Mouse (Mus musculus) cortical plate, adult 2 months (tissue): Measurements from ENCODE around the gene Dglucy. TPM values are rescaled to one million over a fixed set of nuclear protein-coding genes. Genes with fewer than 3 reads are reported as not detected.

ENCODE experiments used
- H3K27ac ChIP-seq: fragments of 200-500 bp; 2 replicates; pipeline ENCODE4 v1.5.1; 2012; ENCODE audit warnings: low read length, control low read depth, inconsistent platforms; ENCODE audit not compliant: insufficient read depth
- H3K4me1 ChIP-seq: fragments of 200-500 bp; 2 replicates; pipeline ENCODE4 v1.6.1; 2011; ENCODE audit warnings: low read length; ENCODE audit not compliant: control insufficient read depth, insufficient read depth
- H3K4me3 ChIP-seq: fragments of 200-500 bp; 2 replicates; pipeline ENCODE4 v1.5.1; 2011; ENCODE audit warnings: mild to moderate bottlenecking, low read length, control low read depth; ENCODE audit not compliant: insufficient read depth
- CTCF ChIP-seq: fragments of 200-500 bp; IDR thresholded peaks from 2 replicates; pipeline ENCODE4 v1.5.1; 2011; ENCODE audit warnings: mild to moderate bottlenecking, control low read depth, low read length; ENCODE audit not compliant: insufficient read depth; ENCODE audit errors: extremely low read depth
- POLR2A ChIP-seq: fragments of 200-500 bp; IDR thresholded peaks from 2 replicates; pipeline ENCODE4 v1.6.1; 2011; ENCODE audit warnings: mild to moderate bottlenecking, low read length, control low read depth; ENCODE audit not compliant: insufficient read depth; ENCODE audit errors: extremely low read depth
- polyA plus RNA-seq: library from polyadenylated mRNA; depleted of rRNA; stranded (reverse); fragments of >200 nt; gene quantifications from 2 replicates; pipeline ENCODE4 v1.2.3, GENCODE M21; 2012

Dglucy gene
- polyA plus RNA-seq, 1 experiment, result 8.0 TPM

- Histone ChIP-seq H3K4me1 (peaks cover 7% of the 10 kb centered on the region), H3K27ac (no peak overlapping the region), H3K4me3 (no peak overlapping the region)
- TF ChIP-seq CTCF, result no peak
- no peak for TF ChIP-seq POLR2A
Measured at GRCm38 (mm10) chr12:100871841-100872240, 93.0 kb downstream of the Dglucy start.

GRCm38 (mm10) chr12:100873612-100874011 lies 94.8 kb downstream of the Dglucy start:
- Histone ChIP-seq H3K27ac (no peak overlapping the region), H3K4me3 (no peak overlapping the region), H3K4me1 (peaks cover 2% of the 10 kb centered on the region; the same call in 1 of the 2 replicates)
- TF ChIP-seq POLR2A, result no peak
- TF ChIP-seq CTCF, result no peak

- TF ChIP-seq POLR2A, result no peak
- no peak overlapping the region for H3K4me3 ChIP-seq
- peaks cover 2% of the 10 kb centered on the region; the same call in 1 of the 2 replicates for H3K4me1 ChIP-seq
- no peak overlapping the region for H3K27ac ChIP-seq
Measured at GRCm38 (mm10) chr12:100875553-100875952, 96.7 kb downstream of the Dglucy start.

- Histone ChIP-seq H3K4me1 (peaks cover 2% of the 10 kb centered on the region; the same call in 1 of the 2 replicates), H3K4me3 (no peak overlapping the region), H3K27ac (no peak overlapping the region)
- TF ChIP-seq CTCF, result no peak
- TF ChIP-seq POLR2A, result no peak
Measured at GRCm38 (mm10) chr12:100875960-100876359, 97.1 kb downstream of the Dglucy start.

GRCm38 (mm10) chr12:100877936-100878335 lies 99.1 kb downstream of the Dglucy start:
- peaks cover 2% of the 10 kb centered on the region; the same call in 1 of the 2 replicates for H3K4me1 ChIP-seq
- TF ChIP-seq CTCF, result no peak
- no peak for TF ChIP-seq POLR2A

GRCm38 (mm10) chr12:100878556-100878955 lies 99.7 kb downstream of the Dglucy start:
- Histone ChIP-seq H3K27ac (no peak overlapping the region), H3K4me1 (peaks cover 2% of the 10 kb centered on the region; the same call in 1 of the 2 replicates), H3K4me3 (no peak overlapping the region)
- no peak for TF ChIP-seq POLR2A
- no peak for TF ChIP-seq CTCF

More at GRCm38 (mm10) chr12:100877936-100878335, 99.1 kb downstream of the Dglucy start:
- Histone ChIP-seq H3K4me3 (no peak overlapping the region), H3K27ac (no peak overlapping the region)

- TF ChIP-seq POLR2A (no peak), CTCF (no peak)
Measured at GRCm38 (mm10) chr12:100883168-100883567, 104.3 kb downstream of the Dglucy start.

GRCm38 (mm10) chr12:100885585-100885984 lies 106.7 kb downstream of the Dglucy start:
- no peaks in the 10 kb centered on the region for H3K4me1 ChIP-seq
- no peak overlapping the region for H3K27ac ChIP-seq
- no peak overlapping the region for H3K4me3 ChIP-seq
- TF ChIP-seq POLR2A (no peak), CTCF (no peak)

More at GRCm38 (mm10) chr12:100883168-100883567, 104.3 kb downstream of the Dglucy start:
- H3K27ac ChIP-seq, result no peak overlapping the region
- H3K4me3 ChIP-seq, result no peak overlapping the region
- no peaks in the 10 kb centered on the region for H3K4me1 ChIP-seq

- Histone ChIP-seq H3K4me3 (0 out of 2 replicates have a peak overlapping the region, but pooled peaks have one; percentile 1), H3K4me1 (no peaks in the 10 kb centered on the region), H3K27ac (no peak overlapping the region)
- TF ChIP-seq POLR2A, result no peak
- TF ChIP-seq CTCF, result no peak
Measured at GRCm38 (mm10) chr12:100886877-100887276, 108.0 kb downstream of the Dglucy start.

GRCm38 (mm10) chr12:100887801-100888258 lies 109.0 kb downstream of the Dglucy start:
- TF ChIP-seq POLR2A (0 out of 2 replicates have a peak, but pooled peaks have one; percentile 18), CTCF (no peak)

More at GRCm38 (mm10) chr12:100887801-100888258, 109.0 kb downstream of the Dglucy start:
- Histone ChIP-seq H3K4me1 (no peaks in the 10 kb centered on the region), H3K4me3 (peak overlapping the region; percentile 8; the same call in 1 of the 2 replicates), H3K27ac (no peak overlapping the region)
